Mouse (Mus musculus): ENCODE results near the gene Utp20.

- TF ChIP-seq ZC3H11A (IDR thresholded peaks at IDR 0.05; ENCODE audit: borderline replicate concordance, low read depth, low read length) (no peak), CHD2 (IDR thresholded peaks at IDR 0.05; ENCODE audit: low read depth, low read length) (no peak)
Observed at GRCm38 (mm10) chr10:88765431-88766142, 61.0 kb downstream of the Utp20 start.

Measured in ES-E14 (cell line).